Mouse (Mus musculus) right cerebral cortex, postnatal 25 days (tissue): ENCODE results near the gene D330045A20Rik.
"Not testable (repeated sequence)": the region's sequence is repeated elsewhere in the genome, so short reads cannot be mapped to it uniquely, and the experiment has no call there.

Experiments used
- DNase-seq: peaks from one replicate; pipeline ENCODE4 v3.0.0; 2022

D330045A20Rik gene

GRCm38 (mm10) chrX:139480022-139480894, at the start of gene D330045A20Rik:
Gene D330045A20Rik, plus strand, starts transcription at chrX:139480367.
- DNase-seq, result no peak

- DNase-seq, result no peak
Measured at GRCm38 (mm10) chrX:139432550-139432949, 47.6 kb upstream of the D330045A20Rik start.

DNA sequence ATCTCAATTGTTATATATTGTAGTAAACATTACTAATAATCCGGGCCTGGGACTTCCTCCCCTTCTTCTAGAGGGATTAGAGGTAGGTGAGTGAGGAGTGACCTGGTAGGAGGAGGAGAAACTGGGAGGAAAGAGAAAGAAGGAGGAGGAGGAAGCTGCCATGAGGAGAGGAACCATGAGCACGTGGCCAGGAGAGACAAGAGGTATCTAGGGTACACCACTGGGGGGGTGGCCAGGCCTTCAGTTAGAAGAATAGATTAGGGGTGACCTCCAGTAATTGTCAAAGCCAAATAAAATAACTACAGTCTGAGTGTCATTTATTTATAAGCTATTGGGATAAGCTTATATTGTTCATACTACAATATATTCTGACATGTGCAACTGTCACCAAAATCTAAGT, 45.0 kb upstream of the D330045A20Rik start:
- no peak for DNase-seq

GRCm38 (mm10) chrX:139441057-139441456, 39.1 kb upstream of the D330045A20Rik start:
- not testable (repeated sequence) for DNase-seq

GRCm38 (mm10) chrX:139456812-139457211, 23.4 kb upstream of the D330045A20Rik start:
- DNase-seq, result no peak

- no peak for DNase-seq
Measured at GRCm38 (mm10) chrX:139482083-139482482, 1.9 kb downstream of the D330045A20Rik start.

GRCm38 (mm10) chrX:139484974-139485373, 4.8 kb downstream of the D330045A20Rik start:
- no peak for DNase-seq

- DNase-seq, result no peak
Measured at GRCm38 (mm10) chrX:139516156-139516555, 36.0 kb downstream of the D330045A20Rik start.

GRCm38 (mm10) chrX:139519251-139519650, 39.1 kb downstream of the D330045A20Rik start:
- no peak for DNase-seq

- DNase-seq, result no peak
Measured at GRCm38 (mm10) chrX:139524303-139525091, 44.3 kb downstream of the D330045A20Rik start.

GRCm38 (mm10) chrX:139525724-139526123, 45.6 kb downstream of the D330045A20Rik start:
- DNase-seq, result no peak

DNA sequence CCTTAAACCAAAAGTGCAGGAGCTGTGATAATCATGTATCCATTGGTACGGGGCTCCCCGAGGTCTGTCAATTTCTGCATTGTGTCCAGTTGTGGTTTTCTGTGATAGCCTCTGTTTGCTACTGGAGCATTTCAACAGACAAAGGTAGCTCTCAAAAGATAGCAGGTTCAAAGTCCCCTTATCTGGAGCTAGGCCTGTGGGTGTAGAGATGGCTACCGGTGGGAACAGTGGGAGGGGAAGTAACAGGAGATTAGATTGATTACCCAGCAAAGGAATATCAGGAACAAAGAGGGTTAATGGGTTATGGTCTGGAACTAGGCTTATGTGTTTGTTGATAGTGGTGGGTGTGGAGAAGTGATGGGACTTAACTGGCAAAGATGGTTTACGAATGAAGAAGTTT, 46.8 kb downstream of the D330045A20Rik start:
- DNase-seq, result no peak

- no peak for DNase-seq
Measured at GRCm38 (mm10) chrX:139529678-139530077, 49.5 kb downstream of the D330045A20Rik start.

DNA sequence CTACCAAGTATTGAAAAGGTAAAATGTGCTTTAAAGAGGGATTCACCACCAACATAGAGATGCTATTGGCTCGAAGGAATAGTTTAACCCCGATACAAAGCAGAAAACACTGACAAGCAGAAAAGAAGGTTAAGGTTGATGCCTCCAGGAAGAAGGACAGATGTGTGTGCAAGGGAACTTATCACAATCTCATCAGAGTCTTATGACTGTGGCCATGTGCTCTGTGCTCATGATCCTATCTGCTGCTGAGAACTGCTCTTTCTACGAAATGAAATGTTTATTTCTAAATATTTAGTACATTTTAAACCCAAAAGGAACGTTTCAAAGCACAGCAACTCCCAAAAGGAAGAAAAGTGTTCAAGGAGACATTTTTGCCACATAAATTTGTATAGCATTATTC, 52.1 kb downstream of the D330045A20Rik start:
- no peak for DNase-seq

DNA sequence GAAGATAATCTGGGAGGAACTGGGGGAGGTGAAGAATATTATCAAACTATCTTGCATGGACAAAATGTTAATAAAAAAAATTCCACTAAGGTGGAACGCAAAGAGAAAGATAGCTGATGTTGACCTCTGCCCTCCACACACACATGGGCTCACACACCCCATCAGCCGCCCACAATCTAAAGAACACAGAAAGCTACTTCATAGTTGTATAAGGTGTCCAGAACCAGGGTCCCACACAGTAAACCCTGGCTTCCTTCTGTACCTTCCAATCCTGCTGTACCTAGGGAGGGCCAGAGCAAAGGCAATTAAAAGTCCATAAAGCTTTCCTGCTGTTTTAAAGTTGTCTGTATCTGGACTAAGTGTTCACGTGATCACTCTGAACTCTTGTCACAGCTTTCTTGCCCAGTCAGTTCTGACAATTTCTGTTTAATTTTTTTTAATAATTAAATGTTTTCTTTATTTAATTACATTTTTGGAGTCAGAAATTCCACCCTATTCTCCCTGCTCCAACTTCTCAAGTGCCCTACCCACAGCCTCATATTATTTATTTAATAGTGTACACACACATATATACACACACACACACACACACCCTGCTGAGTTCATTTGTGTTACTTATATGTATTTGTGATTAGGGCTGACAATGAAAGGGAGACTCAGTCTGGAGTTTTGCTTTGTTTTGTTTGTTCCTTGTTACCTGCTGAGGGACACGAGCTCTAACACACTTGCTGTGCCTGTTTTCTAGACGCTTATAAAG, 57.7 kb downstream of the D330045A20Rik start:
- no peak for DNase-seq

GRCm38 (mm10) chrX:139543726-139544125, 63.6 kb downstream of the D330045A20Rik start:
- no peak for DNase-seq

- no peak for DNase-seq
Measured at GRCm38 (mm10) chrX:139550456-139550855, 70.3 kb downstream of the D330045A20Rik start.

DNA sequence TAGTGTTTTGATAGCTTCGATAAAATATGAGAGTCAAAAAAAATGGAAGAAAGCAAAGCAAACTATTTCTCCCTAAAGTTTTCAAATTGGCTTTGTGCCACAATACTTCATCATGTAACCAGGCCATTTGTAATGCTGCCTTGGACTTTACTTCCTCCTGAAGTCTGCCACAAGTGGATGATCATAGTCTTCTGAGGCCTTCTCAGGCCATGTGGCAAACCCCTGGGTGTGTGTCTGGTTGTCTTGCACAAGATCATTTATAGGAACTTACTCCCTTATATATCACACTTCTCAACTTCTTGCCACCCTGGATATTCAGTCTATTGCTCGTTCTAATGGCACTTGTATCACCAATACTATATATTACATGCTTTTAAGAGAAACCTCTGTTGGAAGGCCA, 71.9 kb downstream of the D330045A20Rik start:
- DNase-seq, result no peak

GRCm38 (mm10) chrX:139562255-139562924, 82.2 kb downstream of the D330045A20Rik start:
- DNase-seq, result no peak

DNA sequence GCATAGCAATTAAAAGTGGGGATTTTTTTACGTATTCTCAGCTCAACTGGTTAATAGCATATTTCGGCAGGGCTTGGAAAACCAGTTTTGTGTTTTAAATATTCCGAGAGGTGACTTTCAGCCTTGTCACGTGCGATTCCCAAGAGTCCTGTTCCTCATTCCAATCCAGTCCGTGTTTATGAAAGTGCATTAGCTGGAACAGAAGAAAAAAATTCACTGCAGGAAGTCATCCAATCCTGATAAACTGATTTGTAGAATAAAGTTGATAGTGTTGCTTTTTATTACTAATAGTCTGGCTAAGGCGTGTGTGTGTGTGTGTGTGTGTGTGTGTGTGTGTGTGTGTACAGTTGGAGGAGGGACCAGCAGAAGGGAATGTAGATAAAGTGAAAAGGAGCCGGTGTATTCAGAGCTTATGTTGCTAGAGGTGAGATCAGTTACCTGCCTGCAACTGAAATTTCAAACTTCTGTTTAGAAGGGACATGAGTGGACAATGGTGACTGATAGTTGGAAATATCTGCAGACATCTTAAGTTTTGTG, 82.8 kb downstream of the D330045A20Rik start, which contains the start of gene Rnf128:
TSS of gene Rnf128 (plus strand) at position 392 of the 537 bp plus-strand sequence.
- no peak for DNase-seq

GRCm38 (mm10) chrX:139570054-139570453, 89.9 kb downstream of the D330045A20Rik start:
- DNase-seq, result no peak

DNA sequence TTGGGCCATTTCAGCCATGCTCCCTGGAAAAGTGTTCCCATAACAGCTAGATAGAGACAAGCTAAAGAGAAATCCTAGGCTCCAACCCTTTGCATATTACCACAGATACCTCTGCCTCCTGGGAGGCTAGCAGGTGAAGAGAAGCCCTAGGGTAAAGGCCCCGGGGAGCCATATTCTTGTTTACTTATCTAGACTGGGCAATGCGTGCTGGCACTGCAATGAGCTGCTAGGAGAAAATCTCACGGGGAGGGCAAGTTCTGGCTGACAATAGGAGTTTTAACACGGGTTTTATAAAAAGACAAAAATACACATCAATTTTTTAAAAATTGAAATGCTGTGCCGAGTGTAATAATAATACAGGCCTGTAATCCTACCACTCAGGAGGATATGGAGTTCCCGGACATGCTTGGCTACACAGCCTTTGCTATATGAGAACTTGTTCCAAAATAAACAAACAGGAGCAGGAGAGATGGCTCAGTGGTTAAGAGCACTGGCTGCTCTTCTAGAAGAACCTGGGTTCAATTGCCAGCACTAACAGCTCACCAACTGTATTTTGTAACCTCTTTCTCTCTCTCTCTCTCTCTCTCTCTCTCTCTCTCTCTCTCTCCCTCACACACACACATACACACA, 98.6 kb downstream of the D330045A20Rik start:
- no peak for DNase-seq
